Mouse (Mus musculus) liver, embryonic 11.5 days (tissue): ENCODE results near the gene Aco2. TPM values are rescaled to one million over a fixed set of nuclear protein-coding genes. Genes with fewer than 3 reads are reported as not detected.

Experiments
- ATAC-seq: fragments of 200-750 bp; cut with Nextera tagmentation; replicated peaks from 2 replicates; pipeline ENCODE4 v1.8.0; 2017; ENCODE audit warnings: moderate number of reproducible peaks, mild to moderate bottlenecking, moderate TSS enrichment, moderate library complexity; ENCODE audit not compliant: low FRiP score
- DNase-seq: peaks from one replicate; pipeline ENCODE4 v3.0.0-alpha.2; 2017; ENCODE audit warnings: low spot score
- H3K27ac ChIP-seq: fragments of 300-500 bp; sonication (generic); 2 replicates; pipeline ENCODE4 v1.5.1; 2014; ENCODE audit warnings: mild to moderate bottlenecking, low read depth, low read length, control low read depth
- H3K27me3 ChIP-seq: fragments of 300-500 bp; sonication (generic); replicated peaks from 2 replicates; pipeline ENCODE4 v1.6.1; 2014; ENCODE audit warnings: low read length, mixed read lengths; ENCODE audit not compliant: control insufficient read depth, insufficient read depth
- H3K36me3 ChIP-seq: fragments of 300-500 bp; sonication (generic); 2 replicates; pipeline ENCODE4 v1.6.1; 2014; ENCODE audit warnings: mild to moderate bottlenecking, low read length, moderate library complexity, mixed read lengths; ENCODE audit not compliant: control insufficient read depth, insufficient read depth
- H3K4me1 ChIP-seq: fragments of 300-500 bp; sonication (generic); replicated peaks from 2 replicates; pipeline ENCODE4 v1.6.1; 2014; ENCODE audit warnings: low read length, mixed read lengths; ENCODE audit not compliant: control insufficient read depth, insufficient read depth
- H3K4me2 ChIP-seq: fragments of 300-500 bp; sonication (generic); 2 replicates; pipeline ENCODE4 v1.6.1; 2014; ENCODE audit warnings: mild to moderate bottlenecking, control low read depth, moderate library complexity
- H3K4me3 ChIP-seq: fragments of 300-500 bp; sonication (generic); 2 replicates; pipeline ENCODE4 v1.5.1; 2014; ENCODE audit warnings: low read depth, low read length, control low read depth
- H3K9ac ChIP-seq: fragments of 300-500 bp; sonication (generic); 2 replicates; pipeline ENCODE4 v1.6.1; 2014; ENCODE audit warnings: low read depth, low read length, control low read depth
- H3K9me3 ChIP-seq: fragments of 300-500 bp; sonication (generic); 2 replicates; pipeline ENCODE4 v1.6.1; 2016; ENCODE audit warnings: low read length, inconsistent platforms, mixed read lengths; ENCODE audit not compliant: control insufficient read depth
- WGBS: fragments of 180-500 bp; shearing (Covaris S2); extraction: QIAGEN DNeasy Blood & Tissue Kit; methylation state at CpG from one replicate; pipeline ENCODE4 v1.1.7; 2014; 5-methylcytosine and 5-hydroxymethylcytosine counted together
- polyA plus RNA-seq: library from polyadenylated mRNA; unstranded; fragments of >200 nt; fragmentation: Nextera tagmentation; extraction: Ambion mirVana; gene quantifications from 2 replicates; pipeline ENCODE4 v1.2.1, GENCODE M21; 2014

The Aco2 gene
- polyA plus RNA-seq, 1 experiment from 2014 or later, result 177 TPM

DNA sequence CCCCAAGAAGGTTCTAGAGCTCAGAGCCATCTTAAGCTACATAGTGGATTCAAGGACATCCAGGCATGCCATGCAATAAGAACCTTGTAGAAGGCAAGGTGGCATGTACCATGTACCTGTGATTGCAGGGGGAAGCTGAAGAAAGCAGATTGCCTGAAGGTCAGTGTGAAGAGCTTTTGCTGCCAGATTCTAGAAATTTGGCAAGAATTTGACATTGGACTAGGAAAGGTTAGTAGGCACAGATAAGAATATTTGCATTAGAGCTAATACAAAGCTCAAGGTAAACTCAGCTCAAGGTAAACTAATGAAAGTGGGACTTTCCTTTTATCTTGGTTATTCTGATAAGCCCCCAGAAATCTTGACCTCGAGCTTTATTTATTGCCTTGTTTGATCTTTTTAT lies 92.2 kb downstream of the Aco2 start:
- ATAC-seq, result no peak
- Histone ChIP-seq H3K9ac (no peak overlapping the region), H3K4me2 (no peak overlapping the region), H3K4me3 (no peak overlapping the region), H3K27me3 (no peaks in the 10 kb centered on the region), H3K4me1 (no peaks in the 10 kb centered on the region), H3K9me3 (no peaks in the 10 kb centered on the region), H3K36me3 (no peaks in the 10 kb centered on the region), H3K27ac (no peak overlapping the region)
- WGBS, result 56% methylated on average over 1 of the region's 1 CpGs
- DNase-seq, result no peak

Other genes starting within 250 kb of the Aco2 start
- gene L3mbtl2, start 208.4 kb upstream of the Aco2 start, polyA plus RNA-seq, result 39.0 and 43.1 TPM in 2 replicates
- gene Chadl, start 175.0 kb upstream of the Aco2 start, polyA plus RNA-seq, result 0.87 and 1.5 TPM in 2 replicates
- 23.4 and 24.2 TPM in 2 replicates for gene Zc3h7b, start 127.3 kb upstream of the Aco2 start, polyA plus RNA-seq
- 134 and 139 TPM in 2 replicates for gene Rangap1, start 126.8 kb upstream of the Aco2 start, polyA plus RNA-seq
- 12.0 and 12.6 TPM in 2 replicates for gene Tef, start 69.9 kb upstream of the Aco2 start, polyA plus RNA-seq
- gene Tob2, start 13.5 kb upstream of the Aco2 start, polyA plus RNA-seq, result 18.3 and 19.3 TPM in 2 replicates
- gene Phf5a, start 398 bp upstream of the Aco2 start, polyA plus RNA-seq, result 224 and 237 TPM in 2 replicates
- gene Polr3h, start 53.9 kb downstream of the Aco2 start, polyA plus RNA-seq, result 131 and 134 TPM in 2 replicates
- 3.7 and 3.9 TPM in 2 replicates for gene Csdc2, start 64.5 kb downstream of the Aco2 start, polyA plus RNA-seq
- gene Pmm1, start 88.6 kb downstream of the Aco2 start, polyA plus RNA-seq, result 34.6 and 40.6 TPM in 2 replicates
- not detected in 2 replicates for gene 1700029P11Rik, start 108.2 kb downstream of the Aco2 start, polyA plus RNA-seq
- 133 and 151 TPM in 2 replicates for gene Xrcc6, start 115.5 kb downstream of the Aco2 start, polyA plus RNA-seq
- 27.4 and 30.3 TPM in 2 replicates for gene Desi1, start 161.6 kb downstream of the Aco2 start, polyA plus RNA-seq
- gene Snu13, start 175.3 kb downstream of the Aco2 start, polyA plus RNA-seq, result 393 and 418 TPM in 2 replicates
- gene 4930407I10Rik, start 186.8 kb downstream of the Aco2 start, polyA plus RNA-seq, result not detected in 2 replicates
- gene Mei1, start 197.7 kb downstream of the Aco2 start, polyA plus RNA-seq, result not detected in 2 replicates